Mouse (Mus musculus) heart, adult 2 months (tissue): ENCODE data around the gene 5330417H12Rik.

Source experiments
- CTCF ChIP-seq: fragments of 200-600 bp; IDR thresholded peaks from 2 replicates; pipeline ENCODE4 v1.8.1; 2022; ENCODE audit warnings: antibody characterized with exemption, mild to moderate bottlenecking, moderate library complexity
- POLR2A ChIP-seq: fragments of 200-500 bp; IDR thresholded peaks from 2 replicates; pipeline ENCODE4 v1.6.1; 2011; ENCODE audit warnings: mild to moderate bottlenecking, low read depth, low read length, control low read depth; ENCODE audit not compliant: insufficient read depth

GRCm38 (mm10) chr7:107633201-107633600 lies 8.2 kb upstream of the 5330417H12Rik start:
- TF ChIP-seq CTCF (no peak), POLR2A (no peak)
